Mouse (Mus musculus) ES-Bruce4 (cell line): ENCODE data around the gene Runx3.

ENCODE experiments used
- CTCF ChIP-seq: IDR thresholded peaks from one replicate; pipeline ENCODE4 v1.8.1; 2011; ENCODE audit warnings: low read depth, low read length
- EP300 ChIP-seq: IDR thresholded peaks from 2 replicates; pipeline ENCODE4 v1.6.1; 2011; ENCODE audit warnings: low read depth, low read length; ENCODE audit not compliant: insufficient read depth
- POLR2A ChIP-seq: IDR thresholded peaks from one replicate; pipeline ENCODE4 v1.8.1; 2011; ENCODE audit warnings: low read length; ENCODE audit not compliant: insufficient read depth

- TF ChIP-seq POLR2A (no peak), CTCF (no peak), EP300 (no peak)
Observed at GRCm38 (mm10) chr4:135157329-135157728, 36.9 kb downstream of the Runx3 start.
